Mouse (Mus musculus): ENCODE measurements around the gene Nhlrc3. TPM values are rescaled to one million over a fixed set of nuclear protein-coding genes. Genes with fewer than 3 reads are reported as not detected.

The Nhlrc3 gene
- polyA plus RNA-seq, 1 experiment from 2014 or later = 7.0 TPM

DNA sequence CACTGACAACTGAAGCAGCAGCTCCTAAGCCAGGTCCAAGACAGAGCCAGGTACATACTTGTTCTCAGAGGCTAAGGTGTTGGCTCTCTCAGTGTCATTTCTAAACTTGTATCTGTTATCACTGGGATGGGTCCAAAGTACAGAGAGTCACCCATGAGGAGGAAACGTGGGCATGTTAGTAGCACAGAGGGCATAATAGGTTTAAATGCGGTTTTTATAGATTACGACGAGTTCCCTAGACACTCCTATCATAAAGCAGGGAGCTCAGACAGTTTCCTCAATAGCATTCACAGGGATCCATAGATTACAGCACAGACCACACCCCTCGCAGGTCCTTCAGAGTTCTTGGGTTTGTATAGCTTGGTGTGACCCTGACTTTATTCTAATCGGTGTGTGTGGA, 9.1 kb downstream of the Nhlrc3 start:
- WGBS = 94% methylated on average over 6 of the region's 6 CpGs
- H3K9ac ChIP-seq (replicated peaks) = no peak overlapping the region
- H3K9me3 ChIP-seq (replicated peaks) = no peaks in the 10 kb centered on the region
- H3K36me3 ChIP-seq = peaks cover 87% of the 10 kb centered on the region
- no peak for ATAC-seq (ENCODE audit: low FRiP score)
- no peak overlapping the region for H3K4me2 ChIP-seq
- no peaks in the 10 kb centered on the region for H3K4me1 ChIP-seq
- H3K27me3 ChIP-seq (replicated peaks) = no peaks in the 10 kb centered on the region
- H3K27ac ChIP-seq (replicated peaks) = no peak overlapping the region
- no peak overlapping the region for H3K4me3 ChIP-seq (replicated peaks)

- no peaks in the 10 kb centered on the region for H3K4me1 ChIP-seq
Observed at GRCm38 (mm10) chr3:53453346-53453745, 9.8 kb downstream of the Nhlrc3 start.

GRCm38 (mm10) chr3:53452351-53452750, 10.8 kb downstream of the Nhlrc3 start:
- Histone ChIP-seq H3K4me2 (no peak overlapping the region), H3K36me3 (peaks cover 74% of the 10 kb centered on the region), H3K4me1 (0 out of 2 replicates have a peak, but pooled peaks cover 3% of the 10 kb centered on the region), H3K9ac (replicated peaks) (no peak overlapping the region), H3K4me3 (replicated peaks) (no peak overlapping the region), H3K27me3 (replicated peaks) (no peaks in the 10 kb centered on the region), H3K9me3 (replicated peaks) (no peaks in the 10 kb centered on the region), H3K27ac (replicated peaks) (no peak overlapping the region)
- no peak for ATAC-seq (ENCODE audit: low FRiP score)
- 95% methylated on average over 10 of the region's 10 CpGs for WGBS

More at GRCm38 (mm10) chr3:53453346-53453745, 9.8 kb downstream of the Nhlrc3 start:
- WGBS = 97% methylated on average over 7 of the region's 7 CpGs
- Histone ChIP-seq H3K27me3 (replicated peaks) (no peaks in the 10 kb centered on the region), H3K36me3 (peaks cover 84% of the 10 kb centered on the region), H3K4me2 (no peak overlapping the region), H3K27ac (replicated peaks) (no peak overlapping the region), H3K4me3 (replicated peaks) (no peak overlapping the region), H3K9ac (replicated peaks) (no peak overlapping the region), H3K9me3 (replicated peaks) (no peaks in the 10 kb centered on the region)
- no peak for ATAC-seq (ENCODE audit: low FRiP score)

GRCm38 (mm10) chr3:53450666-53451065, 12.5 kb downstream of the Nhlrc3 start:
- no peak overlapping the region for H3K9ac ChIP-seq (replicated peaks)
- peaks cover 57% of the 10 kb centered on the region for H3K36me3 ChIP-seq
- no peak overlapping the region for H3K4me2 ChIP-seq
- H3K4me3 ChIP-seq (replicated peaks) = no peak overlapping the region
- 0 out of 2 replicates have a peak, but pooled peaks cover 3% of the 10 kb centered on the region for H3K4me1 ChIP-seq
- no peaks in the 10 kb centered on the region for H3K9me3 ChIP-seq (replicated peaks)
- 95% methylated on average over 11 of the region's 11 CpGs for WGBS
- H3K27me3 ChIP-seq (replicated peaks) = no peaks in the 10 kb centered on the region
- no peak for ATAC-seq (ENCODE audit: low FRiP score)
- no peak overlapping the region for H3K27ac ChIP-seq (replicated peaks)

DNA sequence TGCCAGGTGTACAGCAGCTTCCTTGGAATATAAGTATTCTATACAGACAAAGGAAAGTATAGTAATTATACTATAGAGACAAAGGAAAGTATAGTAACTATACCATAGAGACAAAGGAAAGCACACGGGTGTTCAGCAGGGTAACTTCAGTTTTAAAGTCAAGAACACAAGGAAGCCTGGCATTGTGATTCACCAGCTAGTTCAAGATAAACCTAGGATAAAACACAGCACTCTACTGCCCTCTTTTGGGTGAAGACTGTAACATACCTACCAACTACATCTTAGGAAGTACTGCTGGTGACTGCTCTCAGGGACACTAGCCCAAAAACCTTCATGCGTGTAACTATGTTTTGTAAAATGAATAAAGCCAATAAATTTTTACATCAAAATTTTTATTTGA, 14.9 kb downstream of the Nhlrc3 start:
- Histone ChIP-seq H3K9ac (replicated peaks) (no peak overlapping the region), H3K4me1 (0 out of 2 replicates have a peak, but pooled peaks cover 3% of the 10 kb centered on the region), H3K4me2 (no peak overlapping the region), H3K27ac (replicated peaks) (no peak overlapping the region), H3K27me3 (replicated peaks) (no peaks in the 10 kb centered on the region), H3K9me3 (replicated peaks) (no peaks in the 10 kb centered on the region), H3K4me3 (replicated peaks) (no peak overlapping the region), H3K36me3 (peaks cover 34% of the 10 kb centered on the region)
- ATAC-seq (ENCODE audit: low FRiP score) = peak; percentile 83; the same call in 1 of the 2 replicates
- 24% methylated on average over 2 of the region's 2 CpGs for WGBS

DNA sequence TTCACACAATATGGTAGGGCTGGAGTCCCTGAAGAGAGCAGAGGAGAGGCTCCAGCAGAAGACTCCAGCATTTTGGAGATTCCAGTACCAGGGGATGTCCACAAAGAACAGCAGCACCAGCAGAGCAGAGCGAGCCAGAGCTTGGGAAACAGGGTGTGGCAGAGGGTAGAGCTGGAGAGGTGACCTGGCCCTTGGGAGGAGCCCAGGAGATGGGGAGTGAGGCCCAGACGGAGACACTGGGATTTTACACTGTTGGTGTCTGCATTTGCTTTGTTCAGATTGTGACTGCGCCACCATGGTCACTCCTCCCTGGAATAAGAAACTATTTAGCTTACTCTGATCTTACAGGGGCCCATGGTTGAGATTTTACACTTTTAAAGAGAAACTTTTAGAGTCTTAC, 16.3 kb downstream of the Nhlrc3 start:
- no peaks in the 10 kb centered on the region for H3K9me3 ChIP-seq (replicated peaks)
- no peak overlapping the region for H3K4me3 ChIP-seq (replicated peaks)
- no peak overlapping the region for H3K27ac ChIP-seq (replicated peaks)
- H3K36me3 ChIP-seq = peaks cover 20% of the 10 kb centered on the region
- WGBS = 88% methylated on average over 3 of the region's 3 CpGs
- 0 out of 2 replicates have a peak, but pooled peaks cover 3% of the 10 kb centered on the region for H3K4me1 ChIP-seq
- H3K27me3 ChIP-seq (replicated peaks) = no peaks in the 10 kb centered on the region
- no peak for ATAC-seq (ENCODE audit: low FRiP score)
- no peak overlapping the region for H3K9ac ChIP-seq (replicated peaks)
- H3K4me2 ChIP-seq = no peak overlapping the region

- ATAC-seq (ENCODE audit: low FRiP score) = 0 out of 2 replicates have a peak, but pooled peaks have one; percentile 45
- Histone ChIP-seq H3K9me3 (replicated peaks) (no peaks in the 10 kb centered on the region), H3K27ac (replicated peaks) (no peak overlapping the region), H3K36me3 (peaks cover 8% of the 10 kb centered on the region), H3K4me1 (0 out of 2 replicates have a peak, but pooled peaks cover 3% of the 10 kb centered on the region), H3K9ac (replicated peaks) (no peak overlapping the region), H3K4me3 (replicated peaks) (no peak overlapping the region), H3K27me3 (replicated peaks) (no peaks in the 10 kb centered on the region), H3K4me2 (no peak overlapping the region)
- WGBS = 35% methylated on average over 5 of the region's 5 CpGs
Observed at GRCm38 (mm10) chr3:53445540-53445939, 17.6 kb downstream of the Nhlrc3 start.

DNA sequence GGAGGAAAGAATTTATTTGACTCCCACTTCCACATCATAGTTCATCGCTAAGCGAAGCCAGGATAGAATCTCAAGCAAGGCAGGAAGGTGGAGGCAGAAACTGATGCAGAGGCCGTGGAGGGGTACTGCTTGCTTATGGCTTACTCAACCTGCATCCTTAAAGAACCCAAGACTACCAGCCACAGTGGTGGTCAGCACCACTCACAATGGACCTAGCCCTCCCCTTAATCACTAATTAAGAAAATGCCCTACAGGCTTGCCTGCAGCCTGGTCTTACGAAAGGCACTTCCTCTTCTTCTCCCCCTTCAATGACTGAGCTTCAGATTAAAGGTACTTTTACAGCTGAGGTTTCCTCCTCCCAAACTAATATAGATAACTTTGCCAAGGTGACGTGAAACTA, 26.6 kb downstream of the Nhlrc3 start:
- H3K36me3 ChIP-seq = no peaks in the 10 kb centered on the region
- H3K4me2 ChIP-seq = no peak overlapping the region
- H3K9ac ChIP-seq (replicated peaks) = no peak overlapping the region
- no peak for ATAC-seq (ENCODE audit: low FRiP score)
- no peaks in the 10 kb centered on the region for H3K9me3 ChIP-seq (replicated peaks)
- no peak overlapping the region for H3K4me3 ChIP-seq (replicated peaks)
- H3K4me1 ChIP-seq = 0 out of 2 replicates have a peak, but pooled peaks cover 3% of the 10 kb centered on the region
- H3K27ac ChIP-seq (replicated peaks) = no peak overlapping the region
- WGBS = 78% methylated on average over 5 of the region's 5 CpGs
- H3K27me3 ChIP-seq (replicated peaks) = no peaks in the 10 kb centered on the region; the same call in 1 of the 2 replicates

GRCm38 (mm10) chr3:53434610-53435009, 28.5 kb downstream of the Nhlrc3 start:
- Histone ChIP-seq H3K36me3 (no peaks in the 10 kb centered on the region), H3K27ac (replicated peaks) (no peak overlapping the region), H3K4me1 (0 out of 2 replicates have a peak, but pooled peaks cover 3% of the 10 kb centered on the region), H3K27me3 (replicated peaks) (no peaks in the 10 kb centered on the region; the same call in 1 of the 2 replicates), H3K9ac (replicated peaks) (no peak overlapping the region), H3K9me3 (replicated peaks) (no peaks in the 10 kb centered on the region), H3K4me3 (replicated peaks) (no peak overlapping the region), H3K4me2 (no peak overlapping the region)
- 77% methylated on average over 3 of the region's 3 CpGs for WGBS
- ATAC-seq (ENCODE audit: low FRiP score) = no peak

DNA sequence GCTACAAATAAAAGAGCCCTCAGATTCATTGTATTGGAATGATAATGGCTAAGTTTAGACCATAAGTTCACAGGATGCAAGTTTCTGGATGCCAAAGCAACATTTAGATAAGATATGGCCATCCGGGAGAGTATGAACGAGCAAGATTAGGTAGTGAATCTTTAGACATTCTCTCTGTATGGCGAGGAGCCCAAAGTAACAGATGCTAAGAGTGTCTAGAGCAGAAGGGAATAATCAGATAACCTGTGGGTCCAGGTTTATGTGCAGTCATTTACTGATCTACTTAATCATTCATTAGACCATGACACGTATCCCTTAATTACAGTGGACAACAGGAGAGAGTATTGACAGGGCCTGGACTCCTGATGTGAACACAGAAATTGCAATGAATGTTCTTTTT, 39.6 kb downstream of the Nhlrc3 start:
- no peak for ATAC-seq (ENCODE audit: low FRiP score)
- Histone ChIP-seq H3K36me3 (no peaks in the 10 kb centered on the region), H3K27me3 (replicated peaks) (no peaks in the 10 kb centered on the region), H3K4me1 (0 out of 2 replicates have a peak, but pooled peaks cover 4% of the 10 kb centered on the region), H3K9me3 (replicated peaks) (no peaks in the 10 kb centered on the region), H3K27ac (replicated peaks) (no peak overlapping the region), H3K4me3 (replicated peaks) (no peak overlapping the region), H3K4me2 (no peak overlapping the region), H3K9ac (replicated peaks) (no peak overlapping the region)
- 83% methylated on average over 4 of the region's 4 CpGs for WGBS

GRCm38 (mm10) chr3:53422691-53423090, 40.4 kb downstream of the Nhlrc3 start:
- Histone ChIP-seq H3K9me3 (replicated peaks) (no peaks in the 10 kb centered on the region), H3K4me3 (replicated peaks) (no peak overlapping the region), H3K4me2 (no peak overlapping the region), H3K36me3 (no peaks in the 10 kb centered on the region), H3K27ac (replicated peaks) (no peak overlapping the region), H3K9ac (replicated peaks) (no peak overlapping the region), H3K4me1 (0 out of 2 replicates have a peak, but pooled peaks cover 4% of the 10 kb centered on the region), H3K27me3 (replicated peaks) (no peaks in the 10 kb centered on the region)
- no peak for ATAC-seq (ENCODE audit: low FRiP score)
- 37% methylated on average over 1 of the region's 1 CpGs for WGBS

- H3K36me3 ChIP-seq = no peaks in the 10 kb centered on the region
- H3K27ac ChIP-seq (replicated peaks) = no peak overlapping the region
- H3K27me3 ChIP-seq (replicated peaks) = no peaks in the 10 kb centered on the region
- WGBS = 91% methylated on average over 12 of the region's 12 CpGs
- ATAC-seq (ENCODE audit: low FRiP score) = no peak
- 0 out of 2 replicates have a peak, but pooled peaks cover 4% of the 10 kb centered on the region for H3K4me1 ChIP-seq
- H3K9me3 ChIP-seq (replicated peaks) = no peaks in the 10 kb centered on the region
- no peak overlapping the region for H3K4me2 ChIP-seq
- no peak overlapping the region for H3K9ac ChIP-seq (replicated peaks)
- no peak overlapping the region for H3K4me3 ChIP-seq (replicated peaks)
Observed at GRCm38 (mm10) chr3:53421656-53422055, 41.5 kb downstream of the Nhlrc3 start.

All from neural tube, embryonic 15.5 days (tissue).